Mouse (Mus musculus) neural tube, embryonic 15.5 days (tissue): ENCODE measurements around the gene Pip5k1a. TPM values are rescaled to one million over a fixed set of nuclear protein-coding genes. Genes with fewer than 3 reads are reported as not detected.
A peak's percentile ranks its signal among the peaks of the same experiment; 100 is the strongest.
"Not testable (repeated sequence)": the region's sequence is repeated elsewhere in the genome, so short reads cannot be mapped to it uniquely, and the experiment has no call there.

ENCODE experiments used
- ATAC-seq: fragments of 200-750 bp; cut with Nextera tagmentation; 2 replicates; pipeline ENCODE4 v1.8.0; 2017; ENCODE audit warnings: mild to moderate bottlenecking, moderate TSS enrichment, moderate library complexity; ENCODE audit not compliant: low FRiP score
- H3K27ac ChIP-seq: fragments of 300-500 bp; sonication (generic); replicated peaks from 2 replicates; pipeline ENCODE4 v1.5.1; 2015; ENCODE audit warnings: mild to moderate bottlenecking, inconsistent platforms
- H3K27me3 ChIP-seq: fragments of 300-500 bp; sonication (generic); replicated peaks from 2 replicates; pipeline ENCODE4 v1.6.1; 2015; ENCODE audit warnings: inconsistent platforms
- H3K36me3 ChIP-seq: fragments of 300-500 bp; sonication (generic); 2 replicates; pipeline ENCODE4 v1.6.1; 2015; ENCODE audit warnings: inconsistent platforms
- H3K4me1 ChIP-seq: fragments of 300-500 bp; sonication (generic); 2 replicates; pipeline ENCODE4 v1.6.1; 2015; ENCODE audit warnings: inconsistent platforms
- H3K4me2 ChIP-seq: fragments of 300-500 bp; sonication (generic); 2 replicates; pipeline ENCODE4 v1.6.1; 2015; ENCODE audit warnings: inconsistent platforms, mild to moderate bottlenecking, moderate library complexity
- H3K4me3 ChIP-seq: fragments of 300-500 bp; sonication (generic); replicated peaks from 2 replicates; pipeline ENCODE4 v1.5.1; 2015; ENCODE audit warnings: mild to moderate bottlenecking, inconsistent platforms
- H3K9ac ChIP-seq: fragments of 300-500 bp; sonication (generic); replicated peaks from 2 replicates; pipeline ENCODE4 v1.6.1; 2015; ENCODE audit warnings: mild to moderate bottlenecking, inconsistent platforms
- H3K9me3 ChIP-seq: fragments of 300-500 bp; sonication (generic); replicated peaks from 2 replicates; pipeline ENCODE4 v1.6.1; 2016; ENCODE audit warnings: inconsistent platforms
- WGBS: fragments of 180-500 bp; shearing (Covaris S2); methylation state at CpG from one replicate; pipeline ENCODE4 v1.1.7; 2015; ENCODE audit warnings: mixed read lengths; 5-methylcytosine and 5-hydroxymethylcytosine counted together
- polyA plus RNA-seq: library from polyadenylated mRNA; unstranded; fragments of >200 nt; fragmentation: Nextera tagmentation; extraction: Ambion mirVana; gene quantifications from 2 replicates; pipeline ENCODE4 v1.2.1, GENCODE M21; 2015

Pip5k1a gene
- polyA plus RNA-seq, 1 experiment from 2014 or later, result 15.5 TPM

DNA sequence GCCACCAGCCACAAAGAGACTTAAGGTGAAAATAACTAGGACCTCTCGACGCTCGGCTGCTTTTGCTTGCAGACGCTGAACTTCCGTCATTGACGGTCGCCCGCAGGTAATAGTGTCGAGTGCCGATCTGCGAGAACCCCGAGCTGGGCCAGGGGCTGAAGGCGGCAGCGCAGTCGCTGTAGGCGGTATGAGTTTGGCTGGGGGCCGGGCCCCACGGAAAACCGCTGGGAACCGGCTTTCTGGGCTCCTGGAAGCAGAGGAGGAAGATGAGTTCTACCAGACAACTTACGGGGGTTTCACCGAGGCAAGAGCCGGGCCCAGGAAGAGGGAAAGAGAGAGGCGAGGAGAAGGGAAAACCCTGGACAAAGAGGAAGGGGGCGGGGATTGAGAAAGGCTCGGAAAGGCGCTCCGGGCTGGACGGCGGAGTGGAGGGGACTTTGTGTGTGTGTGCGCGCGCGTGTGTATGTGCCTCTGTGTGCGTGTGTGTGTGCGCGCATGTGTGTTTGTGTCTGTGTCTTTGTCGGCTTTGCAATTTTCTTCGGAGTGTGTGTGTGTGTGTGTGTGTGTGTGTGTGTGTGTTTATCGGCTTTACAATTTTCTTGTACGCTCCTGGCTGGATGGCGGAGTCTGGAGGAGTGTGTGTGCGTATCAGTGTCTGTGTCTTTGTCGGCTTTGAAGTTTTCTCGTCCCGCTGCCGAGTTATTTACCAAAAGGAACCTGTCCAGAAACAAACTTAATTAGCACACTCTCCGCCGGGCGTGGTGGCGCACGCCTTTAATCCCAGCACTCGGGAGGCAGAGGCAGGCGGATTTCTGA is 4.4 kb upstream of the Pip5k1a start, which contains the start of gene Vps72:
Gene Vps72 (plus strand): TSS at position 112 of the 816 bp plus-strand sequence.
- Histone ChIP-seq H3K9ac (peak within 1 kb of the TSS; percentile 74), H3K9me3 (no peaks in the 10 kb centered on the region), H3K4me1 (peaks cover 20% of the 10 kb centered on the region), H3K27me3 (no peaks in the 10 kb centered on the region), H3K27ac (peak within 1 kb of the TSS; percentile 95), H3K4me2 (peak within 1 kb of the TSS; percentile 58), H3K4me3 (peak within 1 kb of the TSS; percentile 87), H3K36me3 (peaks cover 12% of the 10 kb centered on the region)
- under 1% methylated on average over 53 of the region's 54 CpGs for WGBS
- ATAC-seq, result peak; percentile 82

DNA sequence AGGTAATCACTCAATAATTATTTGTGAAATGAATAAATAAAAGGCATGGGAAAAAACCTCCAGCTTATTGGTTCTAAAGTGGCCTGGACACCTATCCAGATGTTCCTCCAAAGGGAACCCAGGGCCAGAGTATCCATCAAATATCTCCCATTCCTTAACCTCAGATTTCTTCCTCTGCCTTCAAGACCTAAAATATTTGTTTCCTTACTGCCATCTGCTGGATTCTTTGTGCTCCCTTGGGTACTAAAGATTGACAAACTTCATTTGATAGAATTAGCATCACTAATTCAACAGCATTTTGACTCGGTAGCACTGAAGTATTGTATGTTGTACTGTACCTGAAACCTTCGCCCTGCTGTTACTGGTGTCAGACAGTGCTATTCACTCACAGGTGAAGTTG is 1.2 kb upstream of the Pip5k1a start:
- H3K4me3 ChIP-seq, result no peak overlapping the region
- H3K4me2 ChIP-seq, result no peak overlapping the region
- 74% methylated on average over 2 of the region's 2 CpGs for WGBS
- H3K4me1 ChIP-seq, result peaks cover 28% of the 10 kb centered on the region
- H3K9me3 ChIP-seq, result no peaks in the 10 kb centered on the region
- H3K9ac ChIP-seq, result no peak overlapping the region
- H3K27ac ChIP-seq, result no peak overlapping the region
- no peaks in the 10 kb centered on the region for H3K27me3 ChIP-seq
- no peaks in the 10 kb centered on the region for H3K36me3 ChIP-seq
- no peak for ATAC-seq

DNA sequence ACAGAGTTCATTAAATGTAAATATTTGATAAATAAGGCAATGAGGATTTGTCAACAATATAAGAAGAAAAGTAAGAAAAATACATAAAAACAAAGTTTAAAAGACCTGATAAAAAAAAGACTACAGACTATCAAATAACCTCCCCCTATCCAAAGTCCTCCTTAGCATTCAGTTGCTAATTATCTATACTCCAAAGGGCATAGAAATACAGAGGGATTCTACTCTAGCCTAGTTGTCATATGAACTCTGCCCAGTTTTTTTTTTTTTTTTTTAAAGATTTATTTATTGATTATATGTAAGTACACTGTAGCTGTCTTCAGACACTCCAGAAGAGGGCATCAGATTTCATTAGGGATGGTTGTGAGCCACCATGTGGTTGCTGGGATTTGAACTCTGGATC is 578 bp upstream of the Pip5k1a start:
- not testable (repeated sequence) for H3K9me3 ChIP-seq, H3K36me3 ChIP-seq, H3K9ac ChIP-seq, ATAC-seq, H3K27me3 ChIP-seq
- Histone ChIP-seq H3K4me3 (peak overlapping the region; percentile 97), H3K4me2 (peak overlapping the region; percentile 77), H3K4me1 (peaks cover 22% of the 10 kb centered on the region), H3K27ac (peak overlapping the region; percentile 75; the same call in 1 of the 2 replicates)

DNA sequence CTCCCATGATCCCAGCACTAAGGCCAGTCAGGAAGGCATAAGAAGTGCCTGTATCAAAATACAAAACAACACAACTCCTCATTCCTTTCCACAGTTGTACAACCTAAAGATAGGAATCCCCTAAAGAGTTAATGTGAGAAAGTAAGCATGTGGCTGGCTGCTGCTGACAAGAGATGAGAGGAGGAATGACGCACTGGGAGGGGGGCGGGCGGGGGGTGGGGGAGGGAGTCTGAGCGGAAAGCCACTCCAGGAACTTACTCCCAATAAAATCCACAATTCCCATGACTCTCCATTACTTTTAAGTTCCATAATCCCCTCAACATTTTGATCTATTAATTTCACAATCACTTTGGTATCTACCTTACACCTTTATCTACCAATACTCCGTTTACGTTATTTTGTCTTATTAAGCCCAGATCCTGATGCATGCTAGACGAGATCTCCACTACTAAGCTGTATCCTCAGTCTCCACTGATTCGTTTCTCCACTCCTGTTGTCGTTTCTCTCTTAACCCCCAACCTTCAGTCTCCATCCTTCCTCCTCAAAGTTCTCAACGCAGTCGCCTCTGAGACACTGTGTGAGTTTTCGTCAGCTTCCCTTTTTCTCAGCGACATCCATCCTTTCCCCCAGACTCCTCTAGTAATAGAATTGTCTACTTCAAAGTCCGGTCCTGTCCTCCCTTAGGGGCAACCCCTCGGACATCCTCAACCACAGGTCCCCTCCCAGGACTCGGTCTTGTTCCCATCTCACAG is 968 bp downstream of the Pip5k1a start:
- Histone ChIP-seq H3K9ac (peak overlapping the region; percentile 95), H3K27ac (peak overlapping the region; percentile 90), H3K27me3 (no peaks in the 10 kb centered on the region), H3K4me2 (peak overlapping the region; percentile 77), H3K4me3 (peak overlapping the region; percentile 97), H3K9me3 (no peaks in the 10 kb centered on the region), H3K4me1 (peaks cover 29% of the 10 kb centered on the region), H3K36me3 (no peaks in the 10 kb centered on the region)
- WGBS, result 0% methylated on average over 16 of the region's 16 CpGs
- no peak for ATAC-seq

DNA sequence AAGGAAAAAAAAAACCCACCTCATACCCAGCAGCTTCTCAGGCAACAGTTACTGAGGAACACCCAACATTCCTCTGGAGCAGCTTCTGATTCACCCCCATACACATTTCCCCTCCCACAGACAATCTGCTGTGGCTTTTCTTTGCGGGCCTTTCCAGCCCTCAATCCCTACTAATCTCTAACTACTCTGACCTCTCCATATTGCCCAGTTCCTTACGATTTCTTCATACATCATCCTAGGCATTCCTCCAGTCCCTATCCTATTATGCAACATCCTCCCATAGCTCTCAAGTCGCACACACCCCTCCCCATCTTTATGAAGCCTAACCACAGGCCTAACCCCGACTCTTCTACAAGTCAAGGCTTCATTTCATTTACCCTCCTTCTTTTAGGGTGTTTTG is 1.6 kb downstream of the Pip5k1a start:
- Histone ChIP-seq H3K4me1 (peaks cover 25% of the 10 kb centered on the region), H3K9me3 (no peaks in the 10 kb centered on the region), H3K36me3 (no peaks in the 10 kb centered on the region), H3K27me3 (no peaks in the 10 kb centered on the region), H3K9ac (peak overlapping the region; percentile 95), H3K27ac (0 out of 2 replicates have a peak overlapping the region, but pooled peaks have one; percentile 5), H3K4me3 (peak overlapping the region; percentile 97), H3K4me2 (peak overlapping the region; percentile 77)
- no peak for ATAC-seq
- 63% methylated on average over 4 of the region's 4 CpGs for WGBS

DNA sequence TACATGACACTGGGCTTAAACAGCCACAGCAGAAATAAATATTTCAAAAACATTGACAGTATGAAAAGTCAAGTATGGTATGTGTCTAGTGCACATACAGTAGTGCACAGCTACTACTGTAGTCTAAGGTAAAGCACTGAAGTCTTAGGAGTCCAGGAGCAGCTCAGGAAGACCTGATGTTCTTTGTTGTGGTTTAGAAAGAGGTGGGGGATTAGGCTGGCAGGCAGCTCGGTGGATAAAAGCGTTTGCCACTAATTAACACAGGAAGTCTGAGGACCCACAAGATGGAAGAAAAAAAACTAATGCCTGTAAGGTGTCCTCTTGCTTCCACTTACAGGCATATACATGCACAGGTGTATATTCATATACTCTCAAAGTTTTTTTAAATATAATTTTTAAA is 5.9 kb downstream of the Pip5k1a start:
- H3K27ac ChIP-seq, result no peak overlapping the region
- H3K4me1 ChIP-seq, result peaks cover 24% of the 10 kb centered on the region
- H3K9me3 ChIP-seq, result no peaks in the 10 kb centered on the region
- 59% methylated on average over 2 of the region's 2 CpGs for WGBS
- H3K27me3 ChIP-seq, result no peaks in the 10 kb centered on the region
- no peak for ATAC-seq
- H3K4me2 ChIP-seq, result no peak overlapping the region
- peaks cover 8% of the 10 kb centered on the region; the same call in 1 of the 2 replicates for H3K36me3 ChIP-seq
- H3K4me3 ChIP-seq, result no peak overlapping the region
- H3K9ac ChIP-seq, result no peak overlapping the region

DNA sequence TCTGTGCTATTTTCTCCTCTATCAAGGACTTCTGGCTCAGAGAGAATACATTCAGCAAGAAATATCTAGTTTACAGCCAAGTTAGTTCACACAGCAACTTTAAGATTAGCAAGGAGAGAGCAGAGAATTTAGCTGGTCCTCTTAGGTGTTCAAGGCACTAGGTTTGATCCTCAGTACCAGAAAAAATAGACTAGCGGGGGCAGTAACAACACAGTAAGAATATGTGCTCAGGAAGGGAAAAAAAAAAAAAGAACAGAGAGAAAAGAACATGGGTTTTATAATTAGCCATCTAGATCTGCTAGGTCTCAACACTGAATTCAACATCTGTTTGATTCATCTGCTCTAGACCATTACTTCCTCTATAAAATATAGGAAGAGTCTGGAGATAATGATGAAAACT is 18.7 kb downstream of the Pip5k1a start:
- no peaks in the 10 kb centered on the region for H3K4me1 ChIP-seq
- WGBS, result 100% methylated on average over 1 of the region's 1 CpGs
- ATAC-seq, result no peak
- no peak overlapping the region for H3K27ac ChIP-seq
- H3K4me2 ChIP-seq, result no peak overlapping the region
- H3K9me3 ChIP-seq, result no peaks in the 10 kb centered on the region
- H3K27me3 ChIP-seq, result no peaks in the 10 kb centered on the region
- H3K4me3 ChIP-seq, result no peak overlapping the region
- no peak overlapping the region for H3K9ac ChIP-seq
- peaks cover 4% of the 10 kb centered on the region; the same call in 1 of the 2 replicates for H3K36me3 ChIP-seq

DNA sequence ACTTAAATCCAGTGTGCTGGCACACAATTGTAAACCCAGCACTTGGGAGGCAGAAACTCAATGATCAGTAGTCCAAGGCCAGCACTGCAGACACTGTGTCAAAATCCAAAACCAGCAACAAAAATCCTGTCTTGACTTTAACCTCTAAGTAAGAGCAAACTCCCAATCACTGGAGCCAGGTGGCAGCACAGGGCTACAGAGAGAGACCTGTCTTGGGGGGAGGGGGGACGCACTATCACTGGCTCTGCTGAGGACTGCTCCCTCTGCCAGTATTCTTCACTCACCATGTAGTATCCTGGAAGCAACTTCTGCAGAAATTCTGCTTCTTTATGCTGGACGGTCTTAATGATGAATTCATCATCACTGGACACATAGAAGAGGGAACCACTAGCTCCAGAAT is 35.1 kb downstream of the Pip5k1a start:
- H3K4me1 ChIP-seq, result no peaks in the 10 kb centered on the region
- H3K36me3 ChIP-seq, result peaks cover 77% of the 10 kb centered on the region
- H3K27me3 ChIP-seq, result no peaks in the 10 kb centered on the region

DNA sequence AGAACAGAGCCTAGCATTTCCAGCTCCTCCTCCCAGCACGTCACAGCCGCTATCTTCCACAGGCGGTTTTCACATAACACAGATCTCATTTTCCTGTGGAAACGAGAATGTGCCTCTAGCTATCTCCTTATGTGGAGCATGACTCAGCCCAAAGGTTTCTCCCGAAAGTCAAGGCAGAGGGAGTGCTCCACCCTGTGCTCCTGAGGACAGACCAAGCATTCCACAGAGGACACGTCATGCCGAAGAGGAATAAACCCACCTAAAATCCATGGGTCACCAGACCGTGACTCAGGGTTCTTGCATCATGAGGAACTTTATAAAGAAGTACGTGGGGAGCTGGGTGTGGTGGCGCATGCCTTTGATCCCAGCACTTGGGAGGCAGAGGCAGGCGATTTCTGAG is 40.2 kb downstream of the Pip5k1a start:
- no peak overlapping the region for H3K4me2 ChIP-seq
- no peaks in the 10 kb centered on the region for H3K9me3 ChIP-seq
- no peaks in the 10 kb centered on the region for H3K4me1 ChIP-seq
- no peak overlapping the region for H3K27ac ChIP-seq
- no peak overlapping the region for H3K9ac ChIP-seq
- H3K4me3 ChIP-seq, result no peak overlapping the region
- 92% methylated on average over 11 of the region's 11 CpGs for WGBS
- peaks cover 88% of the 10 kb centered on the region for H3K36me3 ChIP-seq
- no peak for ATAC-seq
- H3K27me3 ChIP-seq, result no peaks in the 10 kb centered on the region

More for the DNA sequence above, 35.1 kb downstream of the Pip5k1a start:
- Histone ChIP-seq H3K27ac (no peak overlapping the region), H3K9ac (no peak overlapping the region), H3K4me2 (no peak overlapping the region), H3K9me3 (no peaks in the 10 kb centered on the region), H3K4me3 (no peak overlapping the region)
- no peak for ATAC-seq
- 100% methylated on average over 2 of the region's 2 CpGs for WGBS

DNA sequence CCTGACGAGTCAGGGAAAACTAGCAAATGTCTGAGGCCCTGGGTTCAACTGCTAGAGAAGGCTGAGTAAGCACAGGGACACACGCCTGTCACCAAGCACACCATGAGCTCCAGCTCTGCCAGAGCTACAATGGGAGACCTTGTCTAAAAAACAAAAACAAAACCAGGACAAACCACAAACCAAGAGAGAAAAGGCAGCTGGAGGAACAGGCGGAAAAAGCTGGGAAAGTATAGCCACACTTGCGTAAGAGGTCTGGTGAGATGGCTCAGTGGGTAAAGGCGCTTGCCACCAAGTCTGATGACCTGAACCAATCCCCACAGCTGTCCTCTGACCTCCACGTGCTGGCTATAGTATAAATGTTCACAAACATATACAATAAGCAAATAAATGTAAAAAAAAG is 40.6 kb downstream of the Pip5k1a start:
- Histone ChIP-seq H3K27me3 (no peaks in the 10 kb centered on the region), H3K9me3 (no peaks in the 10 kb centered on the region), H3K4me2 (no peak overlapping the region), H3K4me1 (no peaks in the 10 kb centered on the region), H3K4me3 (no peak overlapping the region), H3K27ac (no peak overlapping the region), H3K9ac (no peak overlapping the region), H3K36me3 (peaks cover 88% of the 10 kb centered on the region)
- 90% methylated on average over 6 of the region's 6 CpGs for WGBS
- no peak for ATAC-seq

DNA sequence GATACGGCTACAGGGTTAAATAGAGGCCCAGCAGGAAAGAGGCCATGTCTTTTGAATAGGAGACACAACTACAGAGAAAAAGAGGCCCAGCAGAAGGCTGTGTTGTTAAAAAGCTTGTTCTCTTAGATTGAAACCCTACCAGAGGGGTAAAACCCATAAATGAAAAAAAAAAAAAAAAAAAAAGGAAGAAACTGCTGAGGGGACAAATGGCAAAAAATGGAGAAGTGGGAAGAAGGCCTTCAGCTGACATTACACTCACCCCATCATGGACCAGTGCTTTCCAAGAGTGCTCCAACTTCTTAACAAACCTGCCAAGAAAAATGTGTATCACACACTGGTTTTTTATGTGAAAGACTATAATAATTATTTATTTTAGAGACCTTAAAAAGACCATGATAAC is 41.2 kb downstream of the Pip5k1a start:
- Histone ChIP-seq H3K27ac (no peak overlapping the region), H3K9ac (no peak overlapping the region), H3K27me3 (no peaks in the 10 kb centered on the region), H3K9me3 (no peaks in the 10 kb centered on the region), H3K36me3 (peaks cover 88% of the 10 kb centered on the region), H3K4me3 (no peak overlapping the region), H3K4me2 (no peak overlapping the region), H3K4me1 (no peaks in the 10 kb centered on the region)
- WGBS, result 77% methylated on average over 1 of the region's 1 CpGs
- ATAC-seq, result no peak

DNA sequence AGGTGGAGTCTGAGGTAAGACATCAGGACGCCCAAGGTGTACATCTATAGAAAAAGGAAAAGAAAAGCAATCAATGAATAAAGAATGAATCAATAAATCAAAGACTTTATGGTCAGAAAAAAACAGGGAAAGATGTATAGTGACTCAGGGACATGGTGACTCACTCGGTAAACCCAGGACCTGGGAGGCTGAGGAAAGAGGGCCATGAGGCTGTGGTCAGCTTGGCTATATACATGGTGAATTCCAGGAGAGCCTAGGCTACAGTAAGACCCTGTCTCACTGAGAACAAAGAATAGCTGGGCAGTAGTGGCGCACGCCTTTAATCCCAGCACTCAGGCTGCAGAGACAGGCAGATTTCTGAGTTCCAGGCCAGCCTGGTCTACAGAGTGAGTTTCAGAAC is 43.0 kb downstream of the Pip5k1a start:
- Histone ChIP-seq H3K9ac (no peak overlapping the region), H3K4me2 (no peak overlapping the region), H3K27me3 (no peaks in the 10 kb centered on the region), H3K9me3 (no peaks in the 10 kb centered on the region), H3K27ac (no peak overlapping the region), H3K4me1 (no peaks in the 10 kb centered on the region), H3K4me3 (no peak overlapping the region), H3K36me3 (peaks cover 92% of the 10 kb centered on the region)
- ATAC-seq, result no peak
- 93% methylated on average over 4 of the region's 4 CpGs for WGBS
